Mouse (Mus musculus) kidney, postnatal 0 days (tissue): ENCODE measurements around the gene Ccl11. TPM values are rescaled to one million over a fixed set of nuclear protein-coding genes. Genes with fewer than 3 reads are reported as not detected.

Experiments
- ATAC-seq: fragments of 200-750 bp; cut with Nextera tagmentation; replicated peaks from 2 replicates; pipeline ENCODE4 v1.8.0; 2017; ENCODE audit warnings: low read depth, moderate number of reproducible peaks, moderate TSS enrichment, moderate library complexity; ENCODE audit not compliant: low FRiP score
- DNase-seq: peaks from one replicate; pipeline ENCODE4 v3.0.0-alpha.2; 2016; ENCODE audit warnings: low spot score
- H3K27ac ChIP-seq: fragments of 300-500 bp; sonication (generic); 2 replicates; pipeline ENCODE4 v1.5.1; 2014; ENCODE audit warnings: mild to moderate bottlenecking
- H3K27me3 ChIP-seq: fragments of 300-500 bp; sonication (generic); 2 replicates; pipeline ENCODE4 v1.6.1; 2014; ENCODE audit warnings: low read length, mixed read lengths; ENCODE audit not compliant: insufficient read depth
- H3K36me3 ChIP-seq: fragments of 300-500 bp; sonication (generic); 2 replicates; pipeline ENCODE4 v1.6.1; 2014; ENCODE audit warnings: low read length, mixed read lengths; ENCODE audit not compliant: insufficient read depth
- H3K4me1 ChIP-seq: fragments of 300-500 bp; sonication (generic); replicated peaks from 2 replicates; pipeline ENCODE4 v1.6.1; 2014; ENCODE audit warnings: antibody characterized with exemption, low read length, mixed read lengths; ENCODE audit not compliant: insufficient read depth
- H3K4me2 ChIP-seq: fragments of 300-500 bp; sonication (generic); 2 replicates; pipeline ENCODE4 v1.6.1; 2014; ENCODE audit warnings: mild to moderate bottlenecking, low read length, moderate library complexity, mixed read lengths
- H3K4me3 ChIP-seq: fragments of 300-500 bp; sonication (generic); replicated peaks from 2 replicates; pipeline ENCODE4 v1.5.1; 2014; ENCODE audit warnings: low read depth, low read length
- H3K9ac ChIP-seq: fragments of 300-500 bp; sonication (generic); 2 replicates; pipeline ENCODE4 v1.6.1; 2014; ENCODE audit warnings: low read depth, low read length
- H3K9me3 ChIP-seq: fragments of 300-500 bp; sonication (generic); replicated peaks from 2 replicates; pipeline ENCODE4 v1.6.1; 2016; ENCODE audit warnings: low read length, inconsistent platforms, mixed read lengths
- CTCF ChIP-seq: IDR thresholded peaks from 2 replicates; pipeline ENCODE4 v1.5.1; 2016; ENCODE audit warnings: antibody characterized with exemption, low read depth, mild to moderate bottlenecking, moderate library complexity
- WGBS: fragments of 180-500 bp; shearing (Covaris S2); extraction: QIAGEN DNeasy Blood & Tissue Kit; methylation state at CpG from one replicate; pipeline ENCODE4 v1.1.7; 2014; 5-methylcytosine and 5-hydroxymethylcytosine counted together
- polyA plus RNA-seq: library from polyadenylated mRNA; unstranded; fragments of >200 nt; fragmentation: Nextera tagmentation; extraction: Ambion mirVana; gene quantifications from 2 replicates; pipeline ENCODE4 v1.2.1, GENCODE M21; 2015

The Ccl11 gene
- polyA plus RNA-seq, 1 experiment from 2014 or later: 9.1 TPM

DNA sequence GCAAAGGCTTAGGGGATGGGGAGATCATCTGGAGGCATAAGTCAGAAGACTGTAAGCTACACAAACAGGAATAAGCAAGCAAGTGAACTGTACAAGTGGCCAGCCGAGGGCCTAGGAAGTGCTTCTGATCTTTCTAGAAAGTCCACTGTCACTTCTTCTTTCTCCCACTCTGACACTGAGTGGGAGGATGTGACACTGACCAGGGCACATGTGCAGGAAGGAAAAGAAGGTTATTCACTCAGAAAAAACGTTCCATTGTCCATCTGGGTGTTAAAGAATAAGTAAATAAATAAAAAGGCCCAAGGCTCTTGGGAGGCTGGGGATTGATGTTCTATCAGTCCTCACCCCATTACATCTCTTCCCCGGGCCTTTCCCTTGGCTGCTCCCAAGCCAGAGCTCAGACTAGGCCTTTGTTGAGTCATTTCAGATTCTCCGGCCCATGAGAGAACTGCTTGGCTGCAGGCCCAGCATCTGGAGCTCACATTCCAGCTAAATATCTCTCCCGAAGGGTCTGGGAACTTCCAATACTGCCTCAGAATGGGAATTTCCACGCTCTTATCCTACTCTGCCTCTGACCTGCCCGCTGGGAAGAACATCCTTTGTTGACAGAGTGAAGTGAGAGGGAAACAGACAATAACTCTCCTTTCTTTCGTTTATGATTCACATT, 24.8 kb upstream of the Ccl11 start:
- DNase-seq (peak; percentile 87), ATAC-seq (no peak)
- Histone ChIP-seq H3K27ac (0 out of 2 replicates have a peak overlapping the region, but pooled peaks have one; percentile 27), H3K9me3 (no peaks in the 10 kb centered on the region), H3K4me2 (no peak overlapping the region), H3K27me3 (no peaks in the 10 kb centered on the region), H3K9ac (no peak overlapping the region), H3K36me3 (no peaks in the 10 kb centered on the region), H3K4me1 (peaks cover 3% of the 10 kb centered on the region; the same call in 1 of the 2 replicates), H3K4me3 (no peak overlapping the region)
- no peak for TF ChIP-seq CTCF
- WGBS: 40% methylated on average over 8 of the region's 8 CpGs

DNA sequence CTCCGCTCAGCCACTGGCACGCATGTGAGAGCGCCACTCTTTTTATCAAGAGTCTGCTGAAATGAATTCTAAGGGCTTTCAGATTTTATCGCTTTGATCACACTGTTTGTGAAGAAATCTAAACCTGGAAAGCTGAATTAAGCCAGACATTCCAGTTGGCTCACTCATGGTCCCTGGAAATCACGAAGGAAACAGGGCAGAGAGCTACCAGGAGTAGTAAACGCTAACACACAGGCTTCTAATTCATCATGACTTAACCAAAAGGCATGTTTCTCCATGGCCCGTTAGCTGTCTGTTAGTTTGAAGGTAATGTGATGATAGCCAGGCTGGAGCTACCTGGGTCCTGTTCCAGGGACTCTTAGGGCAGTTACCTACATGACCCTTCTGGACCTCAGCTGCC, 23.2 kb upstream of the Ccl11 start:
- Histone ChIP-seq H3K9ac (no peak overlapping the region), H3K36me3 (no peaks in the 10 kb centered on the region), H3K4me1 (peaks cover 3% of the 10 kb centered on the region; the same call in 1 of the 2 replicates), H3K4me3 (no peak overlapping the region), H3K27me3 (no peaks in the 10 kb centered on the region), H3K4me2 (no peak overlapping the region), H3K27ac (no peak overlapping the region), H3K9me3 (no peaks in the 10 kb centered on the region)
- no peak for TF ChIP-seq CTCF
- WGBS: 82% methylated on average over 7 of the region's 7 CpGs
- DNase-seq: no peak
- ATAC-seq: no peak

DNA sequence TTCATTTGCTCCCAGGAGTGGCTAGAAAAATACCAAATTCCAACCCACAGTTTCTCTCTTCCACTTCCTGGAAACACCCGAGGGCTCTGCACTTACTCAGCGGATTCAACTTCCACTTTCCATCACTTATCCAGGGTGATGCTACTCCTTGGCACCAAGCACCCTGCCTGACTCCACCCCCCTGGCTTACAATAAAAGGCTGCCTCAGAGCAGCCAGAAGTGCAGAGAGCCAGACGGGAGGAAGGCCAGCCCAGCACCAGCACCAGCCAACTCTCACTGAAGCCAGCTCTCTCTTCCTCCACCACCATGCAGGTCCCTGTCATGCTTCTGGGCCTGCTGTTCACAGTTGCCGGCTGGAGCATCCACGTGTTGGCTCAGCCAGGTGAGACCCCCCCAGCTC, 22.3 kb upstream of the Ccl11 start, which contains the start of gene Ccl2:
Gene Ccl2, plus strand, starts transcription at position 216 of the 400 bp plus-strand sequence.
- H3K36me3 ChIP-seq: no peaks in the 10 kb centered on the region
- WGBS: 36% methylated on average over 5 of the region's 5 CpGs
- peaks cover 3% of the 10 kb centered on the region; the same call in 1 of the 2 replicates for H3K4me1 ChIP-seq
- DNase-seq (no peak), ATAC-seq (no peak)
- no peak within 1 kb of the TSS for H3K4me3 ChIP-seq
- H3K4me2 ChIP-seq: no peak within 1 kb of the TSS
- no peak for TF ChIP-seq CTCF
- no peaks in the 10 kb centered on the region for H3K9me3 ChIP-seq
- no peak within 1 kb of the TSS for H3K27ac ChIP-seq
- no peak within 1 kb of the TSS for H3K9ac ChIP-seq
- no peaks in the 10 kb centered on the region for H3K27me3 ChIP-seq

DNA sequence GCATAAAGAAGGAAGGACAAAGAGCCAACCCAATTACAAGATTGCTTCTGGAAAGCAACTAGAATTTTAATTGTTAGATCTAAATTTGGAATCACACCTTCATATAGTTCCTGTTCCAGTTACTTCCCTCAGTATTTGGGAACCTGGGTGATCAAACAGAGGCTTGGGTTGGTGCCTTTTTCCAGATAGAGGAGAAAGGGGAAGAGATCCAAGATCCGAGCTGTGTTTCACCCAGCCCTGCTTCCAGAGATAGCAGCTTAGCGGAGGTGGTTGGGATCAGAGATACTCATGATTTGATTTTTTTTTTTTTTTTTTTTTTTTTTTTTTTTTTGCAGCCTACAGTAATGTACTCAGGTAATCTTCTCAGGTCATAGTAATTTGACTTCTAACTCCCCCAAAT, 21.8 kb upstream of the Ccl11 start:
- no peak overlapping the region for H3K27ac ChIP-seq
- ATAC-seq (no peak), DNase-seq (no peak)
- H3K4me3 ChIP-seq: no peak overlapping the region
- H3K36me3 ChIP-seq: no peaks in the 10 kb centered on the region
- 78% methylated on average over 2 of the region's 2 CpGs for WGBS
- no peaks in the 10 kb centered on the region for H3K27me3 ChIP-seq
- no peaks in the 10 kb centered on the region for H3K9me3 ChIP-seq
- TF ChIP-seq CTCF: no peak
- no peak overlapping the region for H3K4me2 ChIP-seq
- H3K4me1 ChIP-seq: peaks cover 3% of the 10 kb centered on the region; the same call in 1 of the 2 replicates
- H3K9ac ChIP-seq: no peak overlapping the region

DNA sequence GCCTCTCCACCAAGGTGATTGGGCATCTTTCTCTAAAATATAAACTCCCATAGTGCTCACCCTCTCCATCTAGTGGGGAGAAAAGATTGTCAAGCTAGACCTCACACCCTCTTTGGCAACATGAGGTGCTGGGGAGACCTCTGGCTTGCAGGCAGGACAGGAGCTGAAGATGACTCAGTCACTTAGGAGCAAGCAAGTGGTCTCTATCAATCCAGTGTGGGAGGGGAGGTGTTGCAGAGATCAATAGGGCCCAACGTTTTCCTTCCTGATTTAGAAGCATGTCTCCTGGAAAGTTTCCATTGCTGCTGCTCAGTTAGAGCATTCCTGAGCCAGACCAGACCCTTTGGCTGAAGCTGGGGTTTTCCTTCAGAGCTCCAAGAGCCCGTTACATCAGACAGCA, 19.1 kb upstream of the Ccl11 start, which contains the start of gene Gm17268:
Gene Gm17268, minus strand, starts transcription at position 28 of the 400 bp plus-strand sequence.
- Histone ChIP-seq H3K36me3 (no peaks in the 10 kb centered on the region), H3K4me2 (no peak within 1 kb of the TSS), H3K27me3 (no peaks in the 10 kb centered on the region), H3K4me3 (no peak within 1 kb of the TSS), H3K27ac (no peak within 1 kb of the TSS), H3K9ac (no peak within 1 kb of the TSS), H3K9me3 (no peaks in the 10 kb centered on the region), H3K4me1 (no peaks in the 10 kb centered on the region)
- DNase-seq (peak; percentile 51), ATAC-seq (no peak)
- WGBS: 19% methylated on average over 2 of the region's 2 CpGs
- TF ChIP-seq CTCF: peak; percentile 47; the same call in 1 of the 2 replicates

DNA sequence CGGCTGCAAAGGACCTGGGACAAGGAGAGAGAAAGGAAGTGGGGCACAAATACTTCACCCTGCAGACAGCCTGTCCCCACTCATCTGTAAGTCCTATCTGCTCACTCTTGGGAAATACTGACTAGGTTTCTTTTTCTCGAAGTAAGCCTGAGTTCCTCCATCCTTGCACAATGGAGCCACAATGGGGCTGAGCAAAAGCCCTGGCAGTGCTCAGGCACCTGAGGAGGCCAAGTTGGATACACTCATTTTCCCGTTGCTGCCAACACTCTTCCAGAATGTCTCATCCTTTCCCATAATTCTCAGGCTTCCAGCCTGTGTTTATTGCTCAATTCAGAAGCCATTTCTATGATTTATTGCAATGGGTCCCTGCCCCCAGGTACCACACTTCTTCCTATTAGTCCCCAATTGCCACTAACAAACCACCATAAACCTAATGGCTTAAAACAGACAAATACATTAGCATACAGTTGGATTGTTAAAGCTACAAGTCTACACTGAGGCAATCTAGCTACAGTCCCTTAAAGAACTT, 18.4 kb upstream of the Ccl11 start:
- Histone ChIP-seq H3K4me3 (no peak overlapping the region), H3K36me3 (no peaks in the 10 kb centered on the region), H3K27me3 (no peaks in the 10 kb centered on the region), H3K27ac (no peak overlapping the region), H3K4me2 (no peak overlapping the region), H3K9me3 (no peaks in the 10 kb centered on the region), H3K9ac (no peak overlapping the region), H3K4me1 (no peaks in the 10 kb centered on the region)
- ATAC-seq (no peak), DNase-seq (no peak)
- TF ChIP-seq CTCF: no peak
- 42% methylated on average over 3 of the region's 3 CpGs for WGBS
